Mouse (Mus musculus) layer of hippocampus, adult 9-11 months (tissue): ENCODE data around the gene Hand1.
"Not testable (repeated sequence)": the region's sequence is repeated elsewhere in the genome, so short reads cannot be mapped to it uniquely, and the experiment has no call there.

Source experiments
- DNase-seq: peaks from one replicate; pipeline ENCODE4 v3.0.0; 2022

Hand1 gene

GRCm38 (mm10) chr11:57832552-57833201 is at the start of gene Hand1:
Gene Hand1, minus strand, starts transcription at chr11:57832818.
- no peak for DNase-seq

DNA sequence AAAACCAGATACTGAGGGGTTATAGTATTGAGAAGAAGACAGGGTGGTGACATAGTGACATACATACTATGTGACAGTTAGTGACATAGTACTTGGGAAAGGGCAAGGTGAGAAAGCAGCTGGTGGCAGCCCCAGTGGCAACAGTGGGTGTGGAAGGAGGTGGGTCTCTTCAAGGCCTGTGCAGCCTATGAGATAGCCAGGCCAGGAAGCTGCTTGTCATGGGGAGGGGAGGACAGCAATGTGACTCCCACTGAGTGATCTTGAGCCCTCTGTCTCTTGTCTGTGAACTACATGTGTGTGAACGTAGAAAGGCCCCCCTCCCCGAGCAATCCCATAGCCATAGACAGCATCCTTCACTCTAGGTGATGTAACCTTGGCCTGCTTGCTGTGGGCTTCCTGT is 43.5 kb upstream of the Hand1 start:
- no peak for DNase-seq

DNA sequence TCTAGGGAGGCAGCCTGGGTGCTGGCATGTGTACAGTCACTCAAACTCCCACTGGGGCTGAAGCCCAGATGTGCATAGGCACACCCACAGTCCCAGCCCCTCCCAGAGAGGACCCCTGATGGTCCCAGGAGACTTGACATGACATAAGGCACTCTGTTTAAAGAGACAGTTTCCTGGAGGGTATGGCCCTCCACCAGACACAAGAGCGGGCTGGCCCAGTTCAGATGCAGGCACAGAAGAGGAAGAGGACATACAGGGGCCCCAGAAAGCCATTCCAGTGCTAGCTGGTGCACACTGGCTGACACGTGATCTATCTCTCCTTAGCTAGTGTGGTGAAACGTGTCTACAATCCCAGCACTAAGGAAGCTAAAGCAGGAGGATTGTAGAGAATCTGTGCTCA is 40.4 kb upstream of the Hand1 start:
- DNase-seq, result no peak

GRCm38 (mm10) chr11:57868753-57869460 is 36.3 kb upstream of the Hand1 start:
- DNase-seq, result no peak

GRCm38 (mm10) chr11:57866466-57866865 is 33.8 kb upstream of the Hand1 start:
- DNase-seq, result no peak

- DNase-seq, result no peak
Measured at GRCm38 (mm10) chr11:57864577-57864976, 32.0 kb upstream of the Hand1 start.

DNA sequence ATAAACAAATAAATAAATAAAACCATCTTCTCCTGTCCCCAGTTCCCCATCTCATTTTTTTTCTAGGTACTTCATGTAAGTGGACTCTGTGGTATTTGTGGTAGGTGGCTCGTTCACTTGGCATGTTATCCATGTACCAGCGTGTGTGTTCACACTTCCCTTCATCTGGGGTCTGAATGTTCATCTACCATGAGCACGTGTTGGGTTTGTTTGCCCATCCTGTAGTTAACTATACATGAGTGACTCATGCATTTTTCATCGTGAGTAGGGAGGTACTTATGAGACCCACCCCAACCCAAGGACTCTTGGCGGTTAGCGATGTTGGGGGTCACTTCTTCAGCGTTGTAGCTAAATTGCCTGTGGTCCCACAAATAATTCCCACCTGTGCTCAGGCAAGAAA is 29.5 kb upstream of the Hand1 start:
- DNase-seq, result no peak

- no peak for DNase-seq
Measured at GRCm38 (mm10) chr11:57857709-57858108, 25.1 kb upstream of the Hand1 start.

GRCm38 (mm10) chr11:57853571-57853970 is 21.0 kb upstream of the Hand1 start:
- DNase-seq, result no peak

- no peak for DNase-seq
Measured at GRCm38 (mm10) chr11:57850931-57851330, 18.3 kb upstream of the Hand1 start.

- DNase-seq, result no peak
Measured at GRCm38 (mm10) chr11:57850298-57850697, 17.7 kb upstream of the Hand1 start.

DNA sequence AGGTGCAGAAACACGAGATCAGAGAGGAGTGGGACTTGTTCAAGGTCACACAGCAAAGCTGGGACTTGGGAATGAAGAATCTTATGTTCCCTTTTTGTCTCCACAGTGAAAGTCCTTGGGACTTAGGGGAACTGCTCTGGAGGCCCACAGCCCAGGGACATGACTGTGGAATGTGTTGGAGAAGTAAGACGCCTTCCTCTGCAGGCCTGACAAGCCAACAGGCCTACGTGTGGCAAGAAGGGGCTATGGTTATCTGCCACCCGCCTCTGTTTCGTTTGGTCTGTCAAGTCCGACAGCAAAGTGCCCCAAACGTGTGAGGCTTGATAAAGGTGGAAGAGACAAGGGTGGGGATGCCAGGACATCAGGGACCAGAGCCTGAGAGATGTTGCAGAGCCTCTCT is 14.8 kb upstream of the Hand1 start:
- DNase-seq, result no peak

DNA sequence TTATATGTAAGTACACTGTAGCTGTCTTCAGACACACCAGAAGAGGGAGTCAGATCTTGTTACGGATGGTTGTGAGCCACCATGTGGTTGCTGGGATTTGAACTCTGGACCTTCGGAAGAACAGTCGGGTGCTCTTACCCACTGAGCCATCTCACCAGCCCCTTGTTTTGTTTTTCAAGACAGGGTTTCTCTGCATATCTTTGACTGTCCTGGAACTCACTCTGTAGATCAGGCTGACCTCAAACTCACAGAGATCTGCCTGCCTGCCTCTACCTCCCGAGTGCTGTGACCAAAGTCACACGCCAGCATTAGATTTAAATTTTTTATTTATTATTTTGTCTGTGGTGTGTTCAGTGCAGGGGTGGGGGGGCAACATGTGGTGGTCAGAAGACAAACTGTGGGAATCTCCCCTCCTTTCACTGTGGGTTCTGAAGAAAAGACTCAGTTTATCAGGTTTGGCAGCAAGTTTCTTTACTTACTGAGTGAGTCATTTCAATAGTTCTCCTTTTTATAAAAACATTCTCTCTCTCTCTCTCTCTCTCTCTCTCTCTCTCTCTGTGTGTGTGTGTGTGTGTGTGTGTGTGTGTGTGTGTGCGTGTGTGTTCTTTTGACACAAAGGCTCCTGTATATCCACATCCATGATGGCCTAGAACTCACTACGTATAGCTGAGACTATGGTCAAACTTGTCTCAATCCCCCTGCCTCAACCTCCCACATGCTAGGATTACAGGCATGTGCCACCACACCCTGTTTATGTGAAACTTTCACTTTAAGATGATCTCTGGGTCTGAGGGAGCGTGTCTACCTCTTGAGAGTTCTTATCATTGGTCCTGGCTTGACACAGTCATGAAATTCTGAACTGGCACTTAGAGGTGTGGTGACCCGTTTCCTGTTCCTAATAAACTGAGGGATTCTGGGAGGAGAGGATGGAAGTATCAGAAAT is 14.1 kb upstream of the Hand1 start:
- DNase-seq, result not testable (repeated sequence)

GRCm38 (mm10) chr11:57841391-57841790 is 8.8 kb upstream of the Hand1 start:
- no peak for DNase-seq

GRCm38 (mm10) chr11:57840986-57841385 is 8.4 kb upstream of the Hand1 start:
- no peak for DNase-seq

- no peak for DNase-seq
Measured at GRCm38 (mm10) chr11:57837861-57838680, 5.5 kb upstream of the Hand1 start.

DNA sequence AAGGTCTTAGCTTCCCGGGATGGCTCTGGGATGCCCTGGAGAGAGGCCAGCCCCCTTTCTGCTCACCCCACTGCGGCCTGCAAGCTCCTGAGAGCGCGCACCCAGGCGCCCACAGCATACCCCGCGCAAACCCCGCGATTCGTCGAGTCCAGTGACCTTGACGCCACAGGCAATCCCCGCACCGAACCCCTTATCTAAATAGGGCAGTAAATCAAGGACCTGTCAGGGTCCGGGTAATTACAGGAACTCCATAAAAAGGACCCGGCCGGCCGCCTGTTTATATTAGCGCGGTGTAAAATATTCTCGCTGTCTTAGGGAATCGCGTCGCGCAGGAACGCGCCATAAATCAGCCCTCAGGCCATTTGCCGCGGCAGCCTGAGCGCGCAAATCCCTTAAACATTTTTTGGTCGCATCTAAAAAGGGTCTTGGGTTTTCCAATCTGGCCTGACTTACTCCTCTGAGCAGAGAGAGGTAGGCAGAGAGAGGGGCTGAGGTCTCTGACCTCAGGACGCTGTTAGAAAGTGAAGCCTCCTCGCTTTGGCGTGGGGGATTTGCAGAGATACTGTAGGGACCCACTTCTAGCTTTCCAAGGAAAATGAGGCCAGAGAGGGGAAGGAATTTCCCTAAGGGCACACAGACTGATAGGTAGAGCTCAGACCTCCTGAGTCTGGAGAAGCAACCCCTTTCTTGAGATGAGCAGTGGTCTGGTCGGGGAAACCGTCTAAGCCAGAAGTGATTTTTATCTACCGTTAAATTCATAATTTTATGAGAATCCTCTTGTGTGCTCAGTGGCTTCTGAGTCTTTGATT is 4.5 kb upstream of the Hand1 start:
- DNase-seq, result no peak

GRCm38 (mm10) chr11:57836401-57836800 is 3.8 kb upstream of the Hand1 start:
- no peak for DNase-seq

DNA sequence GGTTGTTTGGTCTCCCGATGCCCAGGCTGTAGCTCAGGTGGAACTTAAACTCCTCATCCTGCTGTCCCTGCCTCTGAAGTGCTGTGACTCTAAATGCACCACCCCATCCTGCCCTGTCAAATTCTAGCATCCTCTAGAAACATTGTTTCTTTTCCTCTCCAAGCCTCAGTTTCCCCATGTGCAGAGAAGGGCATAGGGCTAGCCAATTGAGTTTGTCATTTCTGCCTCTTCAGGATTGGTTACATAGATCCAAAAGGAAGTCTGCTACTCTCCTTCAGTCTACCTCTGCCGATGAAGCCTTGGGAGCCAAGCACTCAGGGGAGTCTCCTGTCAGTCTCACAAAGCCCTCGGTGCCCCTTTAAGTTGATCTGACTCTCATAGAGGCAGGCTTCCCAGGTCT is 3.3 kb upstream of the Hand1 start:
- no peak for DNase-seq

DNA sequence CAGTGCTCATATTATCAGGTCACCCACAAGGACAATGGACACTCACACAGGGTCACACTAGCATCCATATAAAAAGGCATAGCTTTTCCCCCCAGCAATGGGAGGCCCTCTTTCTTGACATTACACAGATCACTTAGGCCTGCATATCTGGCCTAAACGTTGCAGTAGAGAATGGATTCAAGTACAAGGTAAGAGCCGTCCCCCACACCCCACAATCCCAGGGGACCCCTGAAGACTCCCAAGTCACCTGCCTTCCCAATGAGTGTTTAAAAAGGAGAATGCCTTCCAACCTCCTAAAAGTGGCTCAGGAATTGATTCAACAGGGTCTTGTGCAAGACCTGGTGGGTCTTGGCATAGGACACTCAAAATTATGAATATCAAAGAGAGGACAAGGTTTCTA is 2.7 kb upstream of the Hand1 start:
- no peak for DNase-seq

- no peak for DNase-seq
Measured at GRCm38 (mm10) chr11:57834031-57834430, 1.4 kb upstream of the Hand1 start.
